Mouse (Mus musculus) embryonic facial prominence, embryonic 13.5 days (tissue): Measurements from ENCODE around the gene Pde4d. TPM values are rescaled to one million over a fixed set of nuclear protein-coding genes. Genes with fewer than 3 reads are reported as not detected.

Experiments used
- ATAC-seq: fragments of 200-750 bp; cut with Nextera tagmentation; 2 replicates; pipeline ENCODE4 v1.8.0; 2017; ENCODE audit warnings: low read depth; ENCODE audit not compliant: insufficient number of reproducible peaks, insufficient read depth, low FRiP score, low TSS enrichment
- H3K27ac ChIP-seq: fragments of 300-500 bp; sonication (generic); 2 replicates; pipeline ENCODE4 v1.5.1; 2015; ENCODE audit warnings: moderate library complexity, mild to moderate bottlenecking, inconsistent platforms
- H3K27me3 ChIP-seq: fragments of 300-500 bp; sonication (generic); 2 replicates; pipeline ENCODE4 v1.6.1; 2015; ENCODE audit warnings: mild to moderate bottlenecking, inconsistent platforms
- H3K36me3 ChIP-seq: fragments of 300-500 bp; sonication (generic); 2 replicates; pipeline ENCODE4 v1.6.1; 2015; ENCODE audit warnings: mild to moderate bottlenecking, inconsistent platforms
- H3K4me1 ChIP-seq: fragments of 300-500 bp; sonication (generic); 2 replicates; pipeline ENCODE4 v1.6.1; 2015; ENCODE audit warnings: inconsistent platforms
- H3K4me2 ChIP-seq: fragments of 300-500 bp; sonication (generic); 2 replicates; pipeline ENCODE4 v1.6.1; 2015; ENCODE audit warnings: moderate library complexity, mild to moderate bottlenecking, inconsistent platforms
- H3K4me3 ChIP-seq: fragments of 300-500 bp; sonication (generic); 2 replicates; pipeline ENCODE4 v1.5.1; 2015; ENCODE audit warnings: mild to moderate bottlenecking, inconsistent platforms
- H3K9ac ChIP-seq: fragments of 300-500 bp; sonication (generic); 2 replicates; pipeline ENCODE4 v1.6.1; 2015; ENCODE audit warnings: mild to moderate bottlenecking, inconsistent platforms
- H3K9me3 ChIP-seq: fragments of 300-500 bp; sonication (generic); 2 replicates; pipeline ENCODE4 v1.6.1; 2016; ENCODE audit warnings: inconsistent platforms
- WGBS: fragments of 180-500 bp; shearing (Covaris S2); methylation state at CpG from one replicate; pipeline ENCODE4 v1.1.7; 2015; ENCODE audit warnings: mixed read lengths; 5-methylcytosine and 5-hydroxymethylcytosine counted together
- polyA plus RNA-seq: library from polyadenylated mRNA; unstranded; fragments of >200 nt; fragmentation: Nextera tagmentation; extraction: Ambion mirVana; gene quantifications from 2 replicates; pipeline ENCODE4 v1.2.1, GENCODE M21; 2015

Gene Pde4d
- polyA plus RNA-seq, 1 experiment from 2014 or later: 22.9 TPM

- Histone ChIP-seq H3K9ac (no peak overlapping the region), H3K36me3 (no peaks in the 10 kb centered on the region), H3K4me1 (no peaks in the 10 kb centered on the region), H3K4me3 (no peak overlapping the region), H3K4me2 (no peak overlapping the region), H3K9me3 (no peaks in the 10 kb centered on the region), H3K27me3 (peaks cover 13% of the 10 kb centered on the region; the same call in 1 of the 2 replicates), H3K27ac (no peak overlapping the region)
- 2% methylated on average over 4 of the region's 4 CpGs for WGBS
- no peak for ATAC-seq
Measured at GRCm38 (mm10) chr13:109210403-109210802, 760.7 kb downstream of the Pde4d start.

- no peak overlapping the region for H3K9ac ChIP-seq
- peaks cover 13% of the 10 kb centered on the region; the same call in 1 of the 2 replicates for H3K27me3 ChIP-seq
- no peaks in the 10 kb centered on the region for H3K9me3 ChIP-seq
- no peaks in the 10 kb centered on the region for H3K4me1 ChIP-seq
- no peak for ATAC-seq
- no peak overlapping the region for H3K4me3 ChIP-seq
- H3K27ac ChIP-seq: no peak overlapping the region
- WGBS: 55% methylated on average over 8 of the region's 8 CpGs
- peak overlapping the region; percentile 42; the same call in 1 of the 2 replicates for H3K4me2 ChIP-seq
- H3K36me3 ChIP-seq: no peaks in the 10 kb centered on the region
Measured at GRCm38 (mm10) chr13:109211471-109211870, 761.7 kb downstream of the Pde4d start.

DNA sequence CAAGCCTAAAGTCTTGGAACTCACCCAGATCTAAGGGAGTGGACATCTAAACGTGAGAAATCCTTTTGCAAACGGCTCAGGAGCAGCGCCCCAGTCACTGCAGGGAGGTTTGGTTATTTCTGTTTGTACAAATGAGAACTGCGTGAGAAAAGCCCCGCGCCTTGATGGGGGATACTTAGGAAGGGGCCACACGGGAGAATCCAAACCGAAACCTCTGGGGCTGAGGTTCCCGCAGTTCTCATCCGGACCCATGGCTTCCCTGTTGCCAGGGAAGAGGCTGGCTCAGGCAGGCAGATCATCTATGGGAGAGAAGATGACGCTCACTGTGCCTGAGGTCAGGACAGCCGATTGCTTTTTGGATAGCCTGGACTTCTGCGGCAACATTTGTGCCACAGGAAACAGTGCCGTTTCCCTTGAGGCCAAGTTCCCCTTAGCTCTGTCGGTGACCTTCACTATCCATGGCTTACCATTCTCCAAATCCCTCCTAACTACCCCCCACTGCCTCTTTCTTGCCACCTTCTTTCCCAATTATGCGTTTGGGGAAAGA, 762.3 kb downstream of the Pde4d start:
- Histone ChIP-seq H3K9ac (0 out of 2 replicates have a peak overlapping the region, but pooled peaks have one; percentile 27), H3K9me3 (no peaks in the 10 kb centered on the region), H3K4me1 (no peaks in the 10 kb centered on the region), H3K27ac (no peak overlapping the region), H3K36me3 (no peaks in the 10 kb centered on the region), H3K4me3 (no peak overlapping the region; the same call in 1 of the 2 replicates), H3K27me3 (peaks cover 13% of the 10 kb centered on the region; the same call in 1 of the 2 replicates), H3K4me2 (peak overlapping the region; percentile 42; the same call in 1 of the 2 replicates)
- no peak for ATAC-seq
- WGBS: 49% methylated on average over 16 of the region's 16 CpGs

GRCm38 (mm10) chr13:109212788-109213473, 763.2 kb downstream of the Pde4d start:
- H3K36me3 ChIP-seq: no peaks in the 10 kb centered on the region
- peak overlapping the region; percentile 6; the same call in 1 of the 2 replicates for H3K4me3 ChIP-seq
- H3K9me3 ChIP-seq: no peaks in the 10 kb centered on the region
- WGBS: 25% methylated on average over 13 of the region's 13 CpGs
- no peaks in the 10 kb centered on the region for H3K4me1 ChIP-seq
- H3K27ac ChIP-seq: no peak overlapping the region
- peak overlapping the region; percentile 42 for H3K4me2 ChIP-seq
- no peak for ATAC-seq
- H3K9ac ChIP-seq: no peak overlapping the region
- H3K27me3 ChIP-seq: peaks cover 13% of the 10 kb centered on the region; the same call in 1 of the 2 replicates

DNA sequence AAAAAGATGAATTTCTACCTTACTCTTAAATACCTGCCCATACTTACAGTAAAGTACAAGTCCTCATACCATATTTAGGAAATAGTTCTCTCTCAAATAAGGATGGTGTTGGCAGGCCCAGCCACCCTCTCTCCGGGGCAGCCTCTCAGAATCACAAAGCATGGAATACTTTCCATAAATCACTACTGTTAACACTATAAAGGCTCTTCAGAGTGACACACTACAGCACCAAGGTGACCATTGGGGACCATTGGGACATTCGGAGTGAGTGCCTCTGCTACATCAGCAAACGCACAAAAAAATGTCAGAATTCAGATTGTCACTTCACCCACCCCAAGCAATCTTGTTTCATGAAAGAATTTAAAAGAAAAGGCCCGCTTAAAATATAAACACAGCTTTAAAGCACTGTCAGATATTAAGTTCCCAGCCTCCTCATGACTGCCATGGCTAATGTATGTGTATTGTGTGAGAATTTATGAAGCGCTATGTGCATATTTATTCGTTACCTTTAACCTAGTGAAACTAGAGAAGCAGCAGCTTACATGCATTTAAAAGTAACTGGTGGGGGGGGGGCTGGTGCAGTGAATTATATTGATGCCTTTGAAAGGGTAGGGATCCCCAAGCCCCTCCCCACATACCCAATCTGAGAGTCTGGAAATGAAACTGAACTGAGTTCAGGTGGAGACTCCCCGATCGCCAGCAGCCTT, 769.4 kb downstream of the Pde4d start:
- H3K4me1 ChIP-seq: no peaks in the 10 kb centered on the region
- no peak overlapping the region for H3K4me2 ChIP-seq
- no peaks in the 10 kb centered on the region for H3K27me3 ChIP-seq
- H3K4me3 ChIP-seq: no peak overlapping the region
- no peak overlapping the region for H3K9ac ChIP-seq
- ATAC-seq: no peak
- no peaks in the 10 kb centered on the region for H3K36me3 ChIP-seq
- H3K9me3 ChIP-seq: no peaks in the 10 kb centered on the region
- 82% methylated on average over 8 of the region's 8 CpGs for WGBS
- H3K27ac ChIP-seq: no peak overlapping the region

GRCm38 (mm10) chr13:109228967-109229617, 779.3 kb downstream of the Pde4d start:
- Histone ChIP-seq H3K36me3 (no peaks in the 10 kb centered on the region), H3K4me3 (peak overlapping the region; percentile 16; the same call in 1 of the 2 replicates), H3K27me3 (no peaks in the 10 kb centered on the region), H3K4me1 (peaks cover 18% of the 10 kb centered on the region), H3K9me3 (no peaks in the 10 kb centered on the region), H3K27ac (no peak overlapping the region), H3K4me2 (peak overlapping the region; percentile 47), H3K9ac (no peak overlapping the region)
- ATAC-seq: no peak
- WGBS: 23% methylated on average over 8 of the region's 8 CpGs

DNA sequence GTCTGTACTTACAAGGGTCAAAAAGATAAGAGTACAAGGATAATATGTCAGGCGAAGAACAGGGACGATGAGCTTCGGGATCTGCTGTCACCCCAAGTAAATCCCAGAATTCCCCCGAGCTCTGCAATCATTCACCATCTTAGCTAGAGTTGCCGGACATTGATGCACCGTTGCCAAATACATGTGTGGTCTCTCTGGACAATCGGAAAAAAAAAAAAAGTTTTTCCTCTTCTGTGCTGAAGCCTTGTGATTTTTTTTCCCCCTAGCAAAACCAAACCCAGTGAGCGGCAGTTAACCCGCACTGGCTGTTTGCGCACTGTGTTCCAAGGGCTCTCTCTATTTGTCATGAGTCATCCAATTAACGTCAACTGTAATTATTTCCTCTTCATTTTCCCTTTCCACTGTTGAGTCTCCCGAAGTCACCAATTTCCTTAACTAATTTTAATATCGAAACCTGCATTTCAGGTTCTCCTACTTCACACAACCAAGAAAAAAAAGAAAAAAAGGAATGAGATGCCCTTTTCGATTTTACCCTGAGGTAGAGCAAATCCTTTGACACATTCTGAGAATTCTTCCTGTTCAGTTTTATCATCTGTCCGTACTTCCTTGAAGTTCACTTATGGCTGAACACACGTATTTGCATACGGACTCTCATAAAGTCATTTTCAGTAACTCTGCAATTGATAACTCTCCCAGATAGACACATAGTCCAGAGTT, 780.0 kb downstream of the Pde4d start:
- no peak for ATAC-seq
- peaks cover 25% of the 10 kb centered on the region for H3K4me1 ChIP-seq
- no peaks in the 10 kb centered on the region for H3K9me3 ChIP-seq
- peak overlapping the region; percentile 16; the same call in 1 of the 2 replicates for H3K4me3 ChIP-seq
- WGBS: 40% methylated on average over 17 of the region's 17 CpGs
- no peak overlapping the region for H3K27ac ChIP-seq
- H3K36me3 ChIP-seq: no peaks in the 10 kb centered on the region
- no peak overlapping the region for H3K9ac ChIP-seq
- peak overlapping the region; percentile 47 for H3K4me2 ChIP-seq
- H3K27me3 ChIP-seq: no peaks in the 10 kb centered on the region

DNA sequence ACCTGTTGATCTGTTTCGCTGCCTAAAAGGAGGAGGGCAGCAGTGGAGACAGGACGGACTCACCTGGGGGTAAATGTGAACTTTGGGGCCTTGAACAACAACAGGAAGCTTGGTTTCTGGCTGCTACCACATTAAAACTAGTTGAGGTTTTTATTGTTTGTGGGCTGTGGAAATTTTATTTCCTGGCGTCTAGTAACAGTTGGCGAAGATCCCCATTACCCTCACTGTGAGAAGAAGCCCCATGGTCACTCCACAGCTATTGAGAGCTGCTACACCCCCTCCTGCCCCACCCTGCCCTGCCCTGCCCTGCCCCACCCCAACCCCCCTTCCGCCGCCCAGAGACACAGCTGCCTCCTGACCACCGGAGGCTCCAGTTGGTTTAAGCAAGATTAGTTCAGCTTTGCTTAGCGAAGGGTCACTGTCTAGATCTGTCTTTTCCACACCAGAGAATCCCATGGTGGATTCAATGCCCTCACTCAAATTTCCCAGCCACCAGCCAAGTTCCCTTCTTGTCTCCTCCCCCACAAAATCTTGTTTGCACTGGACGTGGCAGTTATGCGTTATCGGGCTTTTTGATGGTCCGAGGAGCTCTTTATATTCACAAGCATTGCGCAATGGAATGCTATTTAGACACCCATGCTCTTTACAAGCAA, 780.7 kb downstream of the Pde4d start:
- ATAC-seq: no peak
- peaks cover 26% of the 10 kb centered on the region for H3K4me1 ChIP-seq
- H3K27ac ChIP-seq: no peak overlapping the region
- no peak overlapping the region for H3K4me3 ChIP-seq
- WGBS: 57% methylated on average over 13 of the region's 13 CpGs
- H3K4me2 ChIP-seq: peak overlapping the region; percentile 47; the same call in 1 of the 2 replicates
- H3K9ac ChIP-seq: no peak overlapping the region
- H3K36me3 ChIP-seq: no peaks in the 10 kb centered on the region
- no peaks in the 10 kb centered on the region for H3K27me3 ChIP-seq
- H3K9me3 ChIP-seq: no peaks in the 10 kb centered on the region

- Histone ChIP-seq H3K9ac (no peak overlapping the region), H3K4me1 (peaks cover 26% of the 10 kb centered on the region), H3K36me3 (no peaks in the 10 kb centered on the region), H3K4me3 (no peak overlapping the region), H3K9me3 (no peaks in the 10 kb centered on the region), H3K4me2 (peak overlapping the region; percentile 21; the same call in 1 of the 2 replicates), H3K27ac (no peak overlapping the region), H3K27me3 (no peaks in the 10 kb centered on the region)
- no peak for ATAC-seq
- 54% methylated on average over 18 of the region's 18 CpGs for WGBS
Measured at GRCm38 (mm10) chr13:109231848-109232460, 782.2 kb downstream of the Pde4d start.

DNA sequence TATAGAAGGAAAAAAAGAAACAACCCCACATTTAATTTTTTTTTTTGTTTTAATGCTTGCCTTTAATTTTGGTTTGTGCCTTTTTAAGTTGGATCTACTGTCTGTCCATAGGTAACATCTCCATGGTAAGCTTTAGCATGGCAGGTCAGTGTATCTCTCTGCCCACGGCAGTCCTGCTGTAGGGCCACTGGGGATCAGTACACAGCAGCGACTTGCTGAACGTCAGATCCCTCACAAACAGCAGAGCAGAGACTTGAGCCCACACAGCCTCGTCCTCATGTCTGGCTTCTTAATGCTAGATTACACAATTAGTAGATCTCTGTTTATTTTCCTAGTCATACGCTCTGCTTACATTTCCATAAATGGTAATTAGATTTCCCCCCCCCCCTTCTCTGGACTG, 782.8 kb downstream of the Pde4d start:
- Histone ChIP-seq H3K36me3 (no peaks in the 10 kb centered on the region), H3K27ac (no peak overlapping the region), H3K4me2 (no peak overlapping the region), H3K9me3 (no peaks in the 10 kb centered on the region), H3K9ac (no peak overlapping the region), H3K27me3 (no peaks in the 10 kb centered on the region), H3K4me3 (no peak overlapping the region), H3K4me1 (peaks cover 26% of the 10 kb centered on the region)
- WGBS: 68% methylated on average over 5 of the region's 5 CpGs
- ATAC-seq: no peak
